Mouse (Mus musculus): Measurements from ENCODE around the gene Cyld. TPM values are rescaled to one million over a fixed set of nuclear protein-coding genes. Genes with fewer than 3 reads are reported as not detected.

The Cyld gene
- 1 to 10 TPM in 1 of 2 experiments, under 1 TPM in 1; 0.47 to 4.8 TPM for polyA plus RNA-seq (2012; fragmentation: generic; extraction: Trizol)

GRCm38 (mm10) chr8:88696721-88697641 is at the start of gene Cyld:
TSS of gene Cyld (plus strand) at chr8:88697028.

Other genes starting within 250 kb of the Cyld start
- under 1 TPM in 1 of 2 experiments, not detected in 1; 0.64 TPM for gene Nkd1, start 175.7 kb upstream of the Cyld start, polyA plus RNA-seq (2012; fragmentation: generic; extraction: Trizol)
- under 1 TPM; 0.34 to 0.41 TPM for gene Snx20, start 60.9 kb upstream of the Cyld start, polyA plus RNA-seq (2012; fragmentation: generic; extraction: Trizol)
- gene Nod2, start 49.7 kb upstream of the Cyld start, polyA plus RNA-seq (2012; fragmentation: generic; extraction: Trizol) = under 1 TPM in 1 of 2 experiments, not detected in 1; 0.06 TPM

Data from C3H10T1/2 (cell line).